Mouse (Mus musculus): ENCODE data around the gene Sptbn4. TPM values are rescaled to one million over a fixed set of nuclear protein-coding genes. Genes with fewer than 3 reads are reported as not detected.

Gene Sptbn4
- total RNA-seq, 4 experiments from 2014 or later = 0.22 to 0.49 (median 0.30) TPM

DNA sequence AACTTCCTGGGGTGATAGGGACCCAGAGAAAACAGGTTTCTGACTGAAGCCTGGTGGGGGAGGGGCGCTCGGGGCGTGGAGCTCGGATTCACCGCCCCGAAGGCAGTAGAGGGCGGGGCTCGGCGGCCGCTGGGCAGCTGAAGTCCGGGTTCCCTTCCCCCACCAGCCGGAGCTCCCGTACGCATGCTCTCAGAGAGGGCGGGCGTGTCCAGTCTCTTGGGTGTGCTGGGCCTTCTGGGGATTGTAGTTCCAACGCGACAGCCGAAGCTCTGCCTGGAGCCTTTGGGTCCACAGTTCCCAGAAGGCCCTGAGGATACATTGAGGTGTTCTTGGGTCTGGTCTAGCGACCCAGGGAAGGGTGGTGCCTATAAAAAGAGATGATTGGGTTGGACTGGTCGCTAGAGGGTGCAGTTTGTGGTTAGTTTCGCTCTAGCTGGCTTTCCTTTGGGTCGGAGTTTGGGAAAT, 27.0 kb upstream of the Sptbn4 start:
- DNase-seq (ENCODE audit: low spot score) = peak; percentile 98

DNA sequence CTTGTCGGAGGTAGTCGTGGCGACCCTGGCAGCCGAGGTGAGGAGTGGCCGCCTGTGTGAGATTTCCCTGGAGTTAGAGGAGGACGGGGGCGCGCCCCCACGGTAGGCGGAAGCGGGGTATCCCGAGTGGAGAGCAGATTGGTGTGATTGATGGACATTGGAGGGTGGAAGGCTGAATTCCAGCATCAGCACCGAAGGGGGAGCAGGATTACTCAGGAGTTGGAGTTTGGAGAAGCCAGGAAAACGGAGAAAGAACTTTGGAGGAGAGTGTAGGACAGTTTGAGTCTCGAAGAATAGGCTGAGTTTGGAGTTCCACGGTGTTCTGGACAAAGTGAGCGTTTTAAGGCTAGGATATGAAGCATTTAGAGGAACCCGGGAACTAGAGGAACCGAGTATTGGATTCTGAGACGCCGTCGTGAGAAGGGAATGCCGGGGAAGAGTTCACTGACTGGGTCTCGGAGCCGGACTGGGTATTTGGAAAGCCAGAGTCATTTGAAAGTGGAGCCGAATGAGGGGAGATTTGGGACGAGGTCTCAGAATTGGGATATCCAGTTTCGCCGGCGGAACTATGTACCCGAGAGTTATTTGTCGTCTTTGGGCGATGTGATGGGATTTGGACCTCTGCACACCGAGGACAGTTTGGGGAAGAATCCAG, 26.5 kb upstream of the Sptbn4 start:
- no peak for DNase-seq (ENCODE audit: low spot score)

DNA sequence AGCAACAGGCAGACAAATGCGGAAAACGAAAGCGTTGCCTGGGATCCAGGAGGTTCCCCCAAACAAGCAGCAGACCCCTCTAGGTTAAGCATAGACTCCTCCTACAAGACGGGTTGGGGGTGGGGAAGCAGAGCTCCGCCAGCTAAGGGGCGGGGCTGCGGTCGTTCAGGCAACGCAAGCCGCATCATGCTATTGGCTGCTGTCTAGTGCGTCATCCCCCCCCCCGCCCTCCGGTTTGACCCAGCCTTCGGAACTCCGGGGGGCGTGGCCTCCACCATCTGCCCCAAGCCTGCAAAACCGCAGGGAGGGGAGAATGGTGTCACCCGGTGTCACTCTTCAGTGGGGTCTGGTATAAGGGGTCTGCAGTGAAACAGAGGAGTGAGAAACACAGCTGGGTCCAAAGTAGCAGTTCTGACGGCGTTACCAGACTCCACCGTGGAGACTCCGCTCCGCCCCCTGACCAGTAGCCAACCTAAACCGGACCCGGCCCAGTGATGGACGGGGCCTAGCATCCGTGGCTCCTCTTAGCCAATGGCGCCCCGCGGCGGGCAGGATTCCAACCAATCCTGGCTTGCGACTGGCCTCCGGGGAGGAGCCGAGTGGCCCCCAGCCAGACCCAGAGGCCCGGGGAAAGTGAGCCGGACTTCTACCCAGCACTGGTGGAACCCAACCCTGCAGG, 25.8 kb upstream of the Sptbn4 start, which contains the start of gene Sertad3:
TSS of gene Sertad3 (plus strand) at position 613 of the 679 bp plus-strand sequence.
- peak; percentile 99 for DNase-seq (ENCODE audit: low spot score)

DNA sequence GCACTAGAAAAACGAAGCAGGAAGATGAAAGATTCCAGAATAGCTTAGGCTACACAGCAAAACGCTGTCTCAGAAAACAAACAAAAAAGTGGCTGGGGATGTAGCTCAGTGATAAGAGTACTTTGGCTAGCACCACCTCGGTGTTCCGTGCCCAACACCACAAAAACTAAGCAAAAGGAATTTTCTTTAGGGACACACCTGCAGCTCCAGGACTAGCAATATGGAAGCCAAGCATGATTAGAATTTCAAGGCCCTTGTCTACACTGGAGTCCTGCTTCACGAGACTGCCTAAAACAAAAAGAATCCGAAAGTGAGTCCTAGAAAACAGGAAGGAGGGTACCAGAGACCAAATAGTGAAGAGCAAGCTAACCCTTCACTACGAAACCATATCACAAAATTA, 25.1 kb upstream of the Sptbn4 start:
- DNase-seq (ENCODE audit: low spot score) = no peak

DNA sequence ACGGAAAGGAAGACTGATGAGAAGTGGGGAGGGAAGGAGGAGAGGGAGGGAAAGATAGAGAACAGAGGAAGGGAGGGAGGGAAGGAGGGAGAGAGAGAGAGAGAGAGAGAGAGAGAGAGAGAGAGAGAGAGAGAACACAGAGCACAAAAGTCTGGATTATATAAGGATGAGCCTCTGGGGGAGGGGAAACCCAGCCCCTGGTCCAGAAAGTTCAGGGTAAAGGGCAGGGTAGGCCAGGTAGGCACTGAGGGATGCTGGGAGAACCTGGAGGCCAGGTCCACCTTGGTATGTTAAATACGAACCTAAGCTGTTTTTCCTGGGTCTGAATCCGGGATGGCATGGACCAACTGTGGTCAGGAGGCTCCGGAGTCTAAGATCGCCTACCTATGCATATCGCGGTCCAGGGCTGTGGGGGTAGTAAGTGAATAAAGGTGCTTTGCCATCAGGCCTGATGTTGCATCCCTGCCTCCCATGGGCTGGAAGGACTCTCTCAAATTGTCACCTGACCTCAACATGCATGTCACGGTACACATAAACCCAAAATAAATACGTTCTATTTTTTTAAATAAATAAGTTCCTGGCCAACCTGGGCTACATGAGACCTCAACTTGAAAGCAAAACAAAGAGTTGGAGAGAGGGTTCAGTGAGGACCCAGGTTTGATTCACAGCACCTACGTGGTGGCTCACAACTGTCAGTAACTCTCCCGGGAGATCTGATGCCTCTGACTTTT, 24.1 kb upstream of the Sptbn4 start:
- no peak for DNase-seq (ENCODE audit: low spot score)

DNA sequence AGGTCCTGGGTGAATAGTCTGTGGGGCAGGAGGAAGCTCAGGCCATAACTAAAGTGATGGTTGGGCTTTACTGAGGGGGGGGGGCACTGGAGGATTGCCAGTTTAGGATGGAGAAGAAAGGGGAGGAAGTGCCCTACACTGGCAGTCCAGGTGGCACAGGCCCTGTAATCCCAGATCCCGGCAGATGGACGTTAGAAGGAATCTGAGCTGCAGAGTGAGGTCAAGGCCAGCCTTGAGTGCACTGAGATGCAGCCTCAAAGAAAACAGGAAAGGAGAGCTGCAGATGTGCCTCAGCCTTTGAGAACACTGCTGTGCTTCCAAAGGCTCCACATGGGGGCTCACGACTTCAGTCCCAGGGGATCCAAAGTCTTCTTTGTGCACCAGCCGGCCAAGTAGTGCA, 20.2 kb upstream of the Sptbn4 start:
- DNase-seq (ENCODE audit: low spot score) = no peak

DNA sequence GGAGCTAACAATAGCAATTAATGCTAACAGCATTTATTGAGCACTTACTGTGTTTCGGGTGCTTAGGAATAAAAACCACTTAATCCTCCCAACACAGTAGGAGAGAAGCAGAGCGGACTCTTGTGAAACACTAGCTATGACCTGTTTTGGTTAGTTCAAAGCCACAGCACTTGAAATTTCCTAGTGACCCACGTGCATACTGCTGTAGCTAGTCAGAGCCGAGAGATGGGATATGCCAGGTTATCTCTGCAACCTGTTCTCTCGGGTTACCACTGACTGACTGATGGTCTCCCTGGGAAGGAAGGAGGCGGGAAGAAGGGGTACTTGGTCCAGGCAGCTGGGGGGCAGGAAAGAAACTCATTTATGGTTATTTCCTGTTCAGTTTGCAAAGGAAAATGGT, 13.0 kb upstream of the Sptbn4 start:
- DNase-seq (ENCODE audit: low spot score) = no peak

DNA sequence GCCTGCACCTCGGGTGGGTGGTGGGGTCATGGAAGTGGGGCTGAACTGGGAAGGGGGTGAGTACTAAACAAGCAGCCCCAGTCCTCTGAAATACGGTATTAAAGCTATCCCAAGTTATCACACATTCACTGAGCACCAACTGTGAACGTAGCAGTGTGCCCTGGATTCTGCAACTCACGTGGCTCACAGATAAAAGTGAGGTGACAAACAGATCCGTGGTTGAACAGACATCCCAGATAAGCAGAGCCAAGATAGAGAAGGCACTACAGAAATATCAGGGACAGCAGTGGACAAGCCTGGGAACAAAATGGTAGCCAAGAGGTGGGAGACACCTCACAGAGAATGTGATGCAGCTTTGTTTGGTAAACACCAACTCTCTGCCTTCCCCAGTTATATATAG, 12.2 kb upstream of the Sptbn4 start:
- DNase-seq (ENCODE audit: low spot score) = no peak

DNA sequence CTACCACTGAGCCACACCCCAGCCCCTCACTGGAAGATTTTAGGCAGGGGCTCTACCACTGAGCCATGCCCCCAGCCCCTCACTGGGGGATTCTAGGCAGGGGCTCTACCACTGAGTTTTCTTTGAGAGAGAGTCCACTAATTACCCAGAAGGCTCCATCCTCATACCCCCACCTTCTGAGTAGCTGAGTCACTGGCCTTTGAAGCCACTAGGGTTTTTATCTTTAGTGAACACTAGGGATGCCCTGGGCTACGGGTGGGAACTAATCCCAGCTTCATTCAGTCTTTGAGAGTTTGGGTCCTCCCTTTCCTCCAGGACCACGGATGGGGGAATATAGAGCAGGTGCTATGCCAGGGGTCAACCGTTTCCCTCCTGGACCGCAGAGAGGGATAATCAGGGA, 11.1 kb upstream of the Sptbn4 start:
- no peak for DNase-seq (ENCODE audit: low spot score)

DNA sequence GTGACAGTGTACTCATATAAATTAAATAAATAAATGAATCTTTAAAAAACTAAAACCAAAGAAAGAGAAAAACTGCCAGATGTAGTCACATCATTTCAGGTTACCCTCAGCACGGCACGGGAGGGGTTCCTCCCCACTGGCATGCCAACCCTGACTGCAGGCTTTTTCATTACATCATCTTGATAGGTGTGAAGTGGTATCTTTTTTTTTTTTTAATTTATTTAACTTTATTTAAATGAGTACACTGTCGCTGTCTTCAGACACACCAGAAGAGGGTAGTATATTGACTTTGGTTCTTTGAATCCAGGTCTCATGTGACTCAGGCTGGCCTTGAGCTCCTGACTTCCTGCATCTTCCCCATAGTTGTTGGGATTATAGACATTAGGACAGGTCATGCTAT, 7.8 kb upstream of the Sptbn4 start:
- no peak for DNase-seq (ENCODE audit: low spot score)

DNA sequence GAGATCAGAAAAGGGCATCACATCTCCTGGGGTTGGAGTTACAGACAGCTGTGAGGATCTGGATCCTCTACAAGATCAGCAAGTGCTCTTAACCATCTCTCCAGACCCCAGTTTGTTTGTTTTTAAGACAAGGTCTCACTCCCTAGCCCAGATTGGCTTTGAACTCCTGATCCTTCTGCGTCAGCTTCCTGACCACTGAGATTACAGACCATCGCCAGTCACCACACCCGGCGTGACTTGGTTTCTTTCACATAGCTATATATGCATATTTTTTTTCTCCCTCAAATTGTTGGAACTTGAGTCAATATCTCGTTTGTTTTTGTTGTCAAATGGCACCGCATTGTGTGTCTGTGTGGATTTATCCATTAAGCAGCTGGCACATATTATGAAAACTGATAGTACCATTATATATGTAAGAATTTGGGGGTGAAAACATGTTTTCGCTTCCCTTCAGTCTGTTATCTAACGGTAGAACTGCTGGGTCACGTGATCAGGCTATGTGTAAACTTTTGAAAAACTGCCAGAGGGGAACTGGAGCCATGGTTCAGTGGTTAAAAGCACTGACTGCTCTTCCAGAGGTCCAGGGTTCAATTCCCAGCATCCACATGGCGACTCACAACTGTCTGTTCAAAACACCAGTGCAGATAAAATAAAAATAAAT, 7.1 kb upstream of the Sptbn4 start:
- DNase-seq (ENCODE audit: low spot score) = no peak

DNA sequence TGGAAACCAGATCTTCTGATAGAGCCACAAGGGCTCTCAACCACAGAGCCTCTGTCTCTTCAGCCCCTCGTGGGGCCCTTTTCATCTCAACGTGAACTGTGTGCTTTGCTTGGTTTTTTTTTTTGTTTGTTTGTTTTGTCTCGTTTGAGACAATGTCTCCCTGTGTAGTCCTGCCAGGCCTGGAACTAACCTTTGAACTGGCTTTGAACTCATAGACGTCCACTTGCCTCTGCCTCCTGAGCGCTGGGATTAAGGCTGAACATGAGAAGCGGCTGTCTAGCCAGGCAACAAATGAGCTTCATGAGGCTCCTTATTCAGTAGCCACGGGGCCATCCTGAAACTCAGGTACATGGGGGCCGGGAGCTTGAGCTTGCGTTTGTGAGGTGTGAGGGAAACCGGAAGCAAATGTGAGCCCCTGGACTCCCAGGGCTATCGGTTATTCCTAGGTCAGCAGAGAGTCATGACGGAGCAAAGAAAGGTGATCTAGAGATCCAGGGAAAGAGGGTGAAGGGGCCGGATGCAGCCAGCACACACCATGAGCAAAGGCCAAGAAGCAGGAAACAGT, 4.8 kb upstream of the Sptbn4 start:
- DNase-seq (ENCODE audit: low spot score) = no peak

DNA sequence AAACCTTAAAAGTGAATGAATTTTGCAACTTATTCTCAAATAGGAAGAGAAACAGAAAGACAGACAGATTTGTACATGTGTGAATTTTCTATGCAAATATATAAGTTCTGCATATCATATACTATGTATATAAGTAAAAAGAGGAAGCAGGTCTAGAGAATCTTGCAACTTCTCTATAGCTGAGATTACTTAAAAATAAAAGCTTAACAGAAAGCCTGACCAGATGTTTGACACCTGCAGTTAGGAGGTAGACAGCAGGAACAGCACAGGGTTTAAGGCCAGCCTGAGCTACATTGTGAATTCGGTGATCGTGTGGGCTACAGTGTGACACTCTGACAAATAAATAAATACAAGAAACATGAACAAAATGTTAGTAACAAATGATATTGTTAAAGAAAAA, 3.9 kb upstream of the Sptbn4 start:
- DNase-seq (ENCODE audit: low spot score) = no peak

DNA sequence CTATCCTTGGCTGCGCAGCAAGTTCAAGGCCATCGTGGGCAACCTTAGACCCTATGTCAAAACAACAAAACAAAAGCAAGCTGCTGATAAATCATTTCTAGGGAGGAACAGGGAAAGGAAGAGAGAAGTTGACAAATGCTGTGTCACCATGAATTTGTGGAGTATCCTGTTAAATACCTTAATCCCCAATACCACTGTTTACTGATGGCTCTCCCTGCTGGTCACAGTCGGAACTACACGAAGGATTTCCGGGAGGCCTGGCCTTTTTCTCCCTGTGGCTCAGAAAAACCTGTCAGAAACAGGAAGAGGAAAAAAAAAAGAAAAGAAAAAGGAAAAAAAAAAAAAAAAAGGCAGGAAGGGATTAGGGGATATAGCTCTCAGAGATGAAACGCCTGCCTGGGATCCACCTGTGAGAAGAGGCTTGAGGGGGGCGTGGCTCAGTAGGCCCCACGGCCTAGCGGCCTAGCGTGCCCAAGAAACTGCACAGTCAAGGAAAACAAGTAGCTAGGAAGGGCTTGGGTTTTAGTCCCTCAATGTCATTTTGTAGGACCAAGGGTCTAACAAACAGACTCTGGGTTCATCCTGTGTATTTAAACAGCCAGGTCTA, 1.9 kb upstream of the Sptbn4 start:
- peak; percentile 83 for DNase-seq (ENCODE audit: low spot score)

DNA sequence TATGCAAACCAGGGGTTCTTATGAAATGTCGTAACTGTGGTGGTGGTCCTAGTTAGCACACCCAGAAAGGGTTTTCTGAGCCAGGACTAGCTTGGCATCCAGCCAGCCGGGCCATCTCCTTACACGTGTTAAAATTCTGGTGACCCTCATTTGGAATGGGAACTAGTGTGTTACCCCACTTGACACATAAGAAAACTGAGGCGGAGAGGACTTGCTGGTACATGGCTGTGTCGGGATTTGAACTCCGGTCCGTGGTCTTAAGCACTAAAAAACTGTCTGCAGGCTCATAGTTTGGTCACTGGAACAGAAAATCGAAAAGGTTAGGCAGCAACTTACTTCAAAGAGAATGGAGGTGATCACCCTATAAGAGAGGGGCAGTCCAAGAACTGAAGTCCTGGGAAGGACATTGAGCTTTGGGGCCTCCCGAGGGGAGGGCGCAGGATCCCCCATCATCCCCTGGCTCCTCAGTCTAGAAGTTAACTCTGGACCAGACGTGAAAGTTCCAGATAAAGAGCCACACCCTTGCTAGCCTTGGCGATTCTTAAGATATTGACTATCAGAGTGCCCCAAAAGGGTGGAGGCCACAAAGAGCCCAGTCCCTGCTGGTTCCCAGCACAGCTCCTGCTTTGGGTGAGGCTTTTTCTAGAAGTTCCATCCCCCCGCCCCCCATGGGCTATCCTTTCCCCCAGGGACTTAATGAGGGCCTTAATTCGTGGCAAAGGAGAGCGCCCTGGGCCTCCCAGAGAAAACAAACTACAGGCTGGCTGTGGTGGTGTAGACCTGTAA, 1.1 kb upstream of the Sptbn4 start:
- no peak for DNase-seq (ENCODE audit: low spot score)

DNA sequence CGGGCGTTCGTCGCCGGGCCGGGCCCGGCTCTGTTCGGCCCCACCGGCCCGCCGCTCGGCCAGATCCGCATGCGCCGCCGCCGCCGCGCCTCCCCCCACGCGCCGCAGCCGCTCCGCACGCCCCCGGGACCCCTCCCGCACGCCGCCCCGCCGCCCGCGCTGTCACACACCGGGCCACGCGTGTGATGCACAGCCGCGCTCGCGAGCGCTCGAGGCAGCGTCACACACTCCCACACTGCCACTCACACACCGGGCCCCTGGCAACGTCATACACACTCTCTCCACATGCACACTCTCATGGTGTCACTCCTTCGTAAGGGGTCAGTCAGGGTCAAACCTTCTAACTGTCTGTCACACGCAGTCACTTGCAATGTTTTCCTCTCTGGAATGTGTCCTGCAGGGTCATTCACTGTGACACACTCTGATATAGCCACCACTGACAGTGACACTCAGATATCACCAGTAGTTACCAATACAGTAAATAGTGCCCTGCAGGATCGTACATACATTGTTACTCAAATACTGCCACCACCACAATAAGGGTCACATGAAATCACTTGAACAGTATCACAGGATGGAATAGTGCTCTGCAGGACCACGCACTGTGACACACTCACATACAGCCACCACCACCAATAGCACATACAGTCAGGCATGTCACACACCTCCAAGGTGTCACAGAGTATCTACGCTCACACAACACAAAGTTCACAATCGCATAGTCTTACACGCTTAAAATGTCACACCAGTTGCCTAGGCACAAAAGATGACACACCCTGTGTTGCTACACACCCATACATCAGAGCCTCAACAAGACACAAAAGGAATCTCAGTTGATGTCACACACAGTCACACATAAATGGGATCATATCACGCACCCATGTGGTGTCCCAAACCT, 716 bp downstream of the Sptbn4 start:
- no peak for DNase-seq (ENCODE audit: low spot score)

DNA sequence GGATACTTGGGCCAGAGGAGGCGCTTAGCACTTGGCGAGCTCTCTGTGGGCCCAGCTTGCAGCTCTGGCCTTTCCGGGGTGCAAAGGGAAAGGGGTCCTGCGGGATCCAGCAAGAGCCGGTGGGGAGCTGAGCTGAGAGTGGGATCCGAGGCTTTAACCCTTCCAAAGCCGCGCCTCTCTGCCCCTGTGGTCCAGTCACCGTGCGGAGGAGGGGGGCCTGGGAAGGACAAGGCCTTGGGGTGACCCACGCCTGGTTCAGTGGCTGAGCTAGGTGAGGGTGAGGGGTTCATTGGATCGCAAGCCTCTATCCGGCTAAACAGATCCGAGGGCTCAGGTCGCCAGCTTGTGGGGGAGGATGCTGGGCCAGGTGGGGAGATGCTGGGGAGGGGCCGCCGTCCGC, 1.4 kb downstream of the Sptbn4 start:
- DNase-seq (ENCODE audit: low spot score) = no peak

DNA sequence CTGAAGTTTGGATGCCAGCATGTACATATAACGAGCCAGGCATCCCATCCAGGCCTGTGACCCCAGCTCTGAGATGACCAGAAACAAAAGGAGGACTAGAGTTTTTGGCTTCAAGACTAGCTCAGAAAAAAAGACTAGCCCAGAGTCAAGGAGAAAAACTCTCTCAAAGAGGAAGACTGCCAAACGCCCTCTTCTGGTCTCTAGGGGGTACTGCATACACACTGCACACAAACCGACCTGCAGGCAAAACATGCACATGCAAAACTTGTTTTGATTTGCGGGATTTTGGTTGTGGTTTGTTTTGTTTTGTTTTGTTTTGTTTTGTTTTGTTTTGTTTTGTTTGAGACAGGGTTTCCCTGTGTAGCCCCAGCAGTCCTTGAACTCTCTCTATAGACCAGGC, 7.5 kb downstream of the Sptbn4 start:
- no peak for DNase-seq (ENCODE audit: low spot score)

DNA sequence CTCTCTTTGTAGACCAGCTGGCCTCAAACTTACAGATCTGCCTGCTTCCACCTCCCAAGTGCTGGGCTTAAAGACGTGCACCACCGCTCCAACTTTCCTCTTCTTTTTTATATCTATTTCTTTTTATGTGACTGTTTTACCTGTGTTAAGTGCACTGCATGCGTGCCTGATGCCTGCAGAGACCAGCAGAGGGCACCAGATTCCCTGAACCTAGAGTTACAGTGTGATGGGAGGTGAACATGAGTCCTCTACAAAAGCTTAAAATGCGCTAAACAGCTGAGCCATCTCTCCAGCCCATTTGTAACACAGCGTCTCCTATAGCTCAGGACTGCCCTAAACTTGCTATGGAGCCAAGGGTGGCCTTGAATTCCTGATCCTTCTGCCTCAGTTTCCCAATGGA, 9.9 kb downstream of the Sptbn4 start:
- no peak for DNase-seq (ENCODE audit: low spot score)

DNA sequence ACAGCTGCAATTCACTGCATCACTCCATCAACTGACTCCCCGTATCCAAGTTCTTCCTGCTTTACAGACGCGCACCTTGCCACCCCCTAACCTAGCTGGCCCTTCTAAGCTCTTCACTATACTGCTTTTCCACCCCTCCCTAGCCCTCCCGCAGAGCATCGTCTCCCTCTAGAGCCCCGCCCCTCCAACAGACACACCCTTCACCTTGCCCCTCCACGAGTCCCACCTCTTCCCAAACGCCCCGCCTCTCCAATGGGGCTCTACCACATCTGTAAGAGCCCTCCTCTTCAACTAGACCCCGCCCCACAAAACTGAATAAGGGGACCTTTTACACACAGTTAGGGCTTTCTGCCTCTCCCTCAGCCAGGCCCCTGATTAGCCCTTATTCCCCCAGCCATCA, 13.7 kb downstream of the Sptbn4 start:
- DNase-seq (ENCODE audit: low spot score) = no peak
